Mouse (Mus musculus) frontal cortex, postnatal 36 days (tissue): ENCODE measurements at regions not wholly inside any gene's neighbourhood (a gene's known extent, or its start where the extent isn't known, plus 50 kb on each side); places are given as distances from the start of the nearest gene placed in this dataset.

ENCODE experiments used
- DNase-seq, 2 experiments: peaks; one replicate each; pipeline ENCODE4 v3.0.0; 2022; ENCODE audit warnings: low spot score in 2 of 2

- DNase-seq: peak; percentile 15 to 26
These were observed 191.7 kb upstream of the Slc30a5 start for GRCm38 (mm10) chr13:101024971-101025370.

GRCm38 (mm10) chr13:101019272-101019676 is 186.0 kb upstream of the Slc30a5 start:
- DNase-seq: no peak

DNA sequence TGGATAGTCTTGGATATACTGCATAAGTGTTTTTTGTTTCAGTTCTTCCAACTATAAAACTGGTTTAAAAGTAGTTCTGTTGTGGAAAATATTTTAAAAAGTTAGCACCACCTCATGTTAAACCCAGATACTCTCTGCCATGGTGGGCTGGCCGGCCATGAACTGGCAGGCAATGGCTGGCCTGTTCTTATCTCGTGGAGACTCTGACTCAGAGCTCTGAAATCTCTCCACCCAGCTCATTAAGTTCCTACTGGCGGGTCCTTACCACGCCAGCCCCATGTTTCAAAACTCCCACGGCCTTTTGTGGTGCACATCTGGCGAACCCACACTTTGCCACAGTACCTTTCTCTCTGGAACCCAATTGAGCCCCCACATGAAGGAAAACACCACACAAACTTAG is 183.8 kb upstream of the Slc30a5 start:
- no peak for DNase-seq

DNA sequence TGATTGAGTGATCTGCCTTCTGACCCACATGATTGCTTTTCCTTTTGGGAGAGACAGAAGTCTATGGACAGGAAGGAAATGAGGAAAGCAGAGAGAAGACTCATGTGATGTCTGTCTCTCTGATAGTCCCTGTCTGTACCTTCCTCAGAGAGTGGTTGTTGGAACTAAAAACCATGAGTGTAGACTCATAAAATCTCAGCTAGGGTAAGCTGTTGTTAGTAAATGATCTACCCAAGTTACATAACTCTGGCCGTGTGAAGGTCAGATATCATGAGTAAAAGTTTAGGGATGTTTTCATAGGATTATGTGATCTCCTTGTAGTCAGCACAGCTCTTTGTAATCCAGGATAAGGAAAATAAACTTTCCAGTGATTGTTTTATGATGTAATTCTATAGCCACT is 183.0 kb upstream of the Slc30a5 start:
- no peak for DNase-seq

DNA sequence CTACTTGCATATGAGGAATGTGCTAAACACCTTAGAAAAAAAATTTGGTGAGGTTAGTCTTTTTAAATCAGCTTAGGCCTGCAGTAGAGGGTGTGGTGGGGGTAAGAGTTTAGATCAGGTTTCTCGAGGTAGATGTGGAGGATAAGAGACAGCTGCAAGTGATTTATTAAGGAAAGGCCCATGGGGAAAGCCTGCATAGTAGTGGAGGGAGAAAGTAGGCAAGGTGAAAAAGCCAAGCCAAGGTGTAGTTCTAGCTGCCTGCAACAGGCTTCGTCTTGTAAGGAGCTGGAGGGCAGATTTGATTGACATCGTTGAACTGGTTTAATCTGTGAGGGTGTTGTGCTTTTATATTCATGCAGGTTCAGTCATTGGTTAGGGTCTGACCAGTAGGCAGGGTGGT is 182.2 kb upstream of the Slc30a5 start:
- DNase-seq: no peak

DNA sequence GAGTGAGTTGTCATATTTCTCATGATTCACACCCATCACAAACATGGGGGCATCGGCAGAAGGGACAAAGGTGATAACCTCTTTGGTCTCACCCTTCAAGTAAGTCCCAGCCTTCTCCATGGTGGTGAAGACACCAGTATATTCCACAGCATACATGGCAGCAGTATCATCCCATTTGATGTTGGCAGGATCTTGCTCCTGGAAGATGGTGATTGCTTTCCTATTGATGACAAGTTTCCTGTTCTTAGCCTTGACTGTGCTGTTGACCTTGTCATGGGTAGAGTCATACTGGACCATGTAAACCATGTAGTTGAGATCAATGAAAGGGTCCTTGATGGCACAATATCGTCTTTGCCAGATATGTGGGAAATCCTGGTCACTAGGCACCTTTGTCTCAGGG is 180.4 kb upstream of the Slc30a5 start:
- no peak for DNase-seq

DNA sequence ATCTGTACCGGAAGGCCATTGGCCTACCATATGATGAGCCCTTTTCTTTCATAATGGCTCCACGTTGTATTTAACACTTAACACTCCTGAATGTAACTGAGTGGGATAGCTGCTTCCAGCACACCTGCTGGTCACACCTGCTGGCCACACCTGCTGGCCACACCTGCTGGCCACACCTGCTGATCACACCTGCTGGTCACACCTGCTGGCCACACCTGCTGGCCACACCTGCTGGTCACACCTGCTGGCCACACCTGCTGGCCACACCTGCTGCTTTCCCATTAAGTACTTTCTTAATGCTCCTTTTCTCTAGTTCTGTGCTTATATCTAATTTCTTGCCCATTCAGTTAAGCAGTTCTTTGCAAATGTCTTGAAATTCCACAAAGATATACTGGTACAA is 157.4 kb upstream of the Slc30a5 start:
- no peak for DNase-seq

GRCm38 (mm10) chr13:100988671-100989531 is 155.7 kb upstream of the Slc30a5 start:
- DNase-seq: no peak

DNA sequence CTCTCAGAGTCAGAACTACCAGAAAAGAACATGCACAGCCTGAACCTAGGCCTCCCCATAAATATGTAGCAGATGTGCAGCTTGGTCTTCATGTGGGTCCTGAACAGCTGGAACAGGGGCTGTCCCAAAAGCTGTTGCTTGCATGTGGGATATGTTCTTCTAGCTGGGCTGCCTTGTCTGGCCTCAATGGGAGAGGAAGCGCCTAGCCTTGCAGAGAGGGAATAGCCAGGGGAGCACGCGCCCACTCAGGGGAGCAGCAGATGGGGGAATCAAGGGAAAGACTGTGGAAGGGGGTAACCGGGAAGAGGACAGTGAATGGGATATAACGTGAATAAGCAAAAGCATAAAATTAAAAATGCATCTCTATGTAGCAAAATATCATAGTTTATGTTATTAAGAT is 154.9 kb upstream of the Slc30a5 start:
- DNase-seq: no peak

- no peak for DNase-seq
These were observed 142.5 kb upstream of the Slc30a5 start for GRCm38 (mm10) chr13:100975741-100976140.

GRCm38 (mm10) chr13:100971080-100972017 is 138.1 kb upstream of the Slc30a5 start:
- DNase-seq: no peak

DNA sequence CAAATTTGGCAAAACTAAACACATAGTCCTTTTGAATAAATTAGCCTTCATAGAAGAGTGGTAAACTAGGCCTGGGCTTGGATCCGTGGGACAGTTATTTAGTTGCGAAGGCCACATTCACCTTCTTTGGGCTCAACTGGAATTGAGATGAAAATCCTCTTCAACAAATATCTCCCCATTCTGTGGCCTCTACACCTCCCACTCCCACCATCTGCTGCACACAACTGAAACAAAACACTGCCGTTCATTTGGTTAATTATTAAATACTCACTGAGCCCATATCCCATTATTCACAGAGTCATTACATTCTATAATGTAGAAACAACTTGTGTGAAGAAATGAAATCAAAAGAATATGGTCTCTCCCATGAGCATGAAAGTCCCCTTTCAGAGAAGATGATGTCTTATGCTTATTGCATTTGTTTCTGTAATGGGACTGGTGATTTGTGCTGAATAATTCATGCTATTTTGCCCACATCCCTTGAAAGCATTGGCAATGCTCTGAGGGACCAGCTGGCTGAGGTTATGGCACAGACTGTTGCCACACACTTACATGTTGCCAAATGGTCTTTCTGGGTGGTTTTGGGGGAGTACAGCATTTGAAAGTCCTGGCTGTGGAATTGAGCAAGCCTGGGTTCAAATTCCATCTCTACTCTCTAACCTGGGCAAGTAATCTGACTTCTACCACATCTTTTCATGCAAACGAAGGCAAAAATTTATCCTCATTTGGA is 129.7 kb upstream of the Slc30a5 start:
- DNase-seq: no peak

DNA sequence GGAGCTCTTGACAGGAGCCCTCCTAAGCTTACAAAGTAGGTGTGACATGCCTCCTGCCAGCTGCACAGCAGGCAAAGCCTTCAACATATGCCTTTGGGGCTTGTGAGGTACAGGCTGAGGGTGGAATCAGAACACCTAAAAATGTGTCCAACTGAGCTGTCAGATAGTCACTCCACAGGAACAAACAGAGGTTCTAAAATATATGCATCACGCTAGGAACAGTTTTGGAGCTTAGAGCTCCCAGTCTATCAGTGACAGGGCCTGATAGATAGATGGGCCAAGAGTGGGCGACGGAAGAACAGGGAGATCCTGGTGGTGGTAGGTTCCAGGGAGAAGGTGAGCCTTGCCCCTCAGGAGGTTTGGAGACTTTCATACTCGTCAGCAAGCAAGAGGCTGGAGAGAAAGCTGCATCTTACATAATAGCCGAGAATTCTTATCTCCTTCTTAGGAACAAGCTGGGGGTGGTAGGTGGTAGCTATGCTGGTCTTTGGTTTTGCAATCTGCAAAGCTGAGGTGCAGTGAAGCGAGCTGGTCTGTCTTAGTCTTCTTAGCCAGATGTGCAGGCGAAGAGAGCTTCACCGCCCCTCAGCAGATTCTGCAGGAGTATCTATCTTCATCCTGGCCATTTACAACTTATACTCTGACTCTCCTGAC is 121.5 kb upstream of the Slc30a5 start:
- DNase-seq: peak; percentile 63 to 80

DNA sequence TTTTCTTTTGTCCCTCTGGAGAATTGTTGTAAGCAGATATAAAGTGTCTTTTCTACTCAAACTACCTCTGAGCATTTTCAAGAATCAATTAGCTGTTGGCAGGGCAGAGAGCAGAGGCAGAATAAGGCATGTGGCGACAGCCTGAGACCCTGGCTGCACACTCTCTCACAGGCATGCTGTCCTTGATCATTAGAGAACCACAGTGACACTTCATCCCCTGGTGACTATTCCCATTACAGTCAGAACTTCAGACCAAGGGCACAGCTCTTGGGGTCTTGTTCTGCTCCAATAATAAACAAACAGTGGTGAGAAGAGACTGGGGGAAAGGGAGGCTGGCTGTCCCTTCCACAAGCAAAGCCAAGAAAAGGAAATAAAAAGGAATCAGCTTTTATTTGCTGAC is 120.9 kb upstream of the Slc30a5 start:
- DNase-seq: no peak

GRCm38 (mm10) chr13:100951185-100951508 is 117.9 kb upstream of the Slc30a5 start:
- DNase-seq: no peak

DNA sequence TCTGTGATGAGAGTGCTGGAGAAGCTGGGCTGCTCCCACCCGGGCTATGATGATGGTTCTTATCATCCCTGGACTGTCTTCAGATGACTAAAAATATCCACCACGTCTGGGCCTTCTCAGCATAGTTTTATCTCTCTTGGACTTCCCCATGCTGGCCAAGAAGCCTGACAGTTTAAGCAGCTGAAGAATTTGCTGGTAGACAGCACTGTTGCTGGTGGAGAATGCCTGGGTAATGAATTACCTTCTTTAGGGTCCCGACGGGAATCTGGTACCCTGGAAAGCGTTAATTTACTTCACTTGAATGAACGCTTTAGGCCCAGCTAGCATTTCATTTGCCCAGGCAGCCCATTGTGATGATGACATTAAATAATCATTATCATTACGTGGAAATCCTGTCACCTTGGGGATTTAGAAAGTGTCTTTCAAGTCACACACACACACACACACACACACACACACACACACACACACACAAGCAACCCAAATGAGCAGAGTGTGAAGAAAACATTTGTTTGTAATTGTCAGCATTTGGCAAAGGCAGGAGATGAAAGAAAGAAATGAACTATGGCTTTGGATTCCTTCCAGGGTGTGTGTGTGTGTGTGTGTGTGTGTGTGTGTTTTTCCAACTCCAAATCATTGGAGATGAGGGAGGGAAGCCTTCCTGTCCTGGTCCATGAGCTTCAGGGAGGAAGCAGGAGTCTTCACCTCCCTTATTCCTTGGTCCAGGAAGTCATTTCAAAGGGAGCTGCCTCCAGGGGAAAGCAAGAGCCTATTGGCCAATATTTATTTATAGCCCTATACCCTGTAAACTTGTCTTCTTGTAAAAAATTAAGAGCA is 117.3 kb upstream of the Slc30a5 start:
- DNase-seq: no peak

GRCm38 (mm10) chr13:100943206-100943848 is 110.1 kb upstream of the Slc30a5 start:
- no peak for DNase-seq

DNA sequence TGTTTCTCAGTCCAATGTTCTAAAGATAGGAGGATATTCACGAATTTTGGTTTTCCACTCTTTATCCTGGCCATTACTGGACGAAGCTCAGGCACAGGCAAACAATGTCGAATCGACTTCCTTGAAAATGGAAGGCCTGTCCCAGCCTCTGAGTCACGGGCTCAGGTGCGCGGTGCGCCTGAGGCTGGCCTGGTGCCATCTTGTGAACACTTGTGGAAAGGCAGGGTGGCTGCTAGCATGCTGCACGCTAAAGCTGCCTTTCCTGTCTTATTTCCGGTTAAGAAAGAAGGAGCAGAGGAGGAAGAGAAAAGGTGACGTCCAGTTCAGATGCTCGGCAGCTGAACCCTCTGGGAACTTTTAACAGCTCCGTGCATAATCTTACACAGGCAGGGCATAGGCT is 107.6 kb upstream of the Slc30a5 start:
- no peak for DNase-seq

DNA sequence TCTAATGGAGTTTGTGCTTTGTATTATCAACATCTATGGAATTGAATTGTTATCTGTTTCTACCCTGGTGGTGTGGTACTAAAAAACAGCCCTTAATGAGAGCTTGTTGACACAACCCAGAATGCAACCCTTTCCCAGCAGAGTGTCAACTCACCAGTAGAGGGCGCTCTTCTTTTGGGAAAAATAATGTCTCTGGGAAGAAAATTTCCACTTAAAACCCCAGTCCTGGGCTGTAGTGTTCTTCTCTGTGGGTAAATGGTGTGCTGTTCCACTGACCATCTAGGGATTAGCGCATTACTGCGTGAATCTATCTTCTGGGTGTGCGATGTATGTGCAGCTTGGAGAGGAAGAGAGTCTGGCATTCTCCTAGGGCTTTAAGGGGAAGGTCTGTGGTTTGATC is 106.5 kb upstream of the Slc30a5 start:
- peak; percentile 36 to 74 for DNase-seq

- DNase-seq: no peak
These were observed 100.0 kb upstream of the Slc30a5 start for GRCm38 (mm10) chr13:100933265-100933664.
